Mouse (Mus musculus): ENCODE measurements at regions not wholly inside any gene's neighbourhood (a gene's known extent, or its start where the extent isn't known, plus 50 kb on each side); places are given as distances from the start of the nearest gene placed in this dataset.
A peak's percentile ranks its signal among the peaks of the same experiment; 100 is the strongest.

DNA sequence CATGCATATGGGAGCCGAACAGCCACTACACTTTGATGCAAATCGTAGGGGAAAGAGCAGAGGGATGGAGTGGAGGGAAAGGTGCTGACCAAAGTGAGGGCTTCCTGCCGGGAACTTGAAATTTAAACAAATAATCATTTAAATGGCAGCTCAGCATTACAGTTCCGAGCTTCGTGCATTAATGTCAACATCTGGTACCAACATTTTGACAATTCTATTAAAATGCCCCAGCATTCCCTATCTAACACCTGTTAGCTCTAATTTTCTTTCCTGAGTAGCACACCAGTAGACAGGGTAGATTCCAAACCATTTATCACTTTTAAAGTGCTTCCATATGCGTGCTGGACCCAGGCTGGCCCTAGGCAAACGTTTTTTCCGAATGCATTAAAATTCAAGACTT is 178.1 kb downstream of the Emx2 start:
- intact Hi-C loops (cut with DNase I), result no loop called here
- no peak for DNase-seq

DNA sequence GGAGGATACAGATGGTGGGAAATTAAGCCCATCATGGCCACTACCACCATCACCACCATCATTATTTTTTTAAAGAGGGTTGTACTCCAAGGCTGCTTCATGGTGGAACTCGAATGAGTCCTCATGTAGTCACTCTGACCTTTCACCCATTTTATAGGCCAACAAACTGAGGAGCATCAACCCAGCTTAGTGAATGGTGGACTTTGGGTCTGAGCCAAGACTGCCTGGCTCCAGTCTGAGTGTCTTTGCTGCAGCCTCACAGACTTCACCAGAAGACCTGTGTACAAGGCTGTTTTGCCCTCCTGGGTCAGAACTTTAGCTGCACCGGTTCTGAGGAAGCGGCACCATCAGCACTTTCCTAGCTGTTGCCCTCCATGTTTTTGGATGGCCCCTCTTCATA is 184.4 kb downstream of the Emx2 start:
- intact Hi-C loops (cut with DNase I), result no loop called here
- DNase-seq, result no peak

DNA sequence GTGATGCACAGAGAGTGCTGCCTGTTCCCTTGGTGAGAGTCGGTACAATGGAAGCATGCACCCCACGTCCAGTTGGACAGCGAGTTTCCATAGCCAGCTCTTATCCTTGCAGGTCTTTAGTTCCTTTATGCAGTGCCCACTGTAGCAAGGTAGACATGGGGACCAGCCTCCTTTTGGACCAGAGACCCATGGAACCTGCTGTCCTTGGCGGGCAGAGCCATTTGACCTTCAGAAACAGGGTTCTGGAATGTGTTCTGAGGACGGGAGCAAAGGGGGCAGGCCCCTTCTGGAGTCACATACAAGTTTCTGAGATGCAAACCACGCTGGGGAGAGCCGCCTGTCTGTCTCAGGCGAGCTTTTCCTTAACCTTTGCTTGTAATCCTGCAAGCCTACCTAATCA is 188.1 kb downstream of the Emx2 start:
- intact Hi-C loops (cut with DNase I), result no loop called here
- no peak for DNase-seq

DNA sequence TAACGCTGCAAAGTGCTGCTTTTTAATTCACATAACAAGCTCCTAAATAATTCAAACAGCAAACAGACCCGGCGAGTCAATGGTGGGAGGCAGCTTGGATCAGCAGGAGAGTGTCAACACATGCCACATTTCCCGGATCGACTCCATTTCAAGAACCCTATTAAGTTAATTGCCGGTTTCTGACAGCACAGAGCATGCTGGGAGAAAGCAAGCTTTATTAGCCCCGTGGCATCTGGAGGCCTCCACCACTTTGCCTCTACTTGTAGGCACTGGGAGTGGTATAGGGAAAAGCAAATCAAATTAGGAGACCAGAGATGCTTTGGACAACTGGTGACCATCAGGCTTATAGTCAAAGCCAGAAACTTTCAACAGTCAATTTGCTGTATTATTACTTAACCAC is 188.5 kb downstream of the Emx2 start:
- no peak for DNase-seq
- intact Hi-C loops (cut with DNase I), result no loop called here

DNA sequence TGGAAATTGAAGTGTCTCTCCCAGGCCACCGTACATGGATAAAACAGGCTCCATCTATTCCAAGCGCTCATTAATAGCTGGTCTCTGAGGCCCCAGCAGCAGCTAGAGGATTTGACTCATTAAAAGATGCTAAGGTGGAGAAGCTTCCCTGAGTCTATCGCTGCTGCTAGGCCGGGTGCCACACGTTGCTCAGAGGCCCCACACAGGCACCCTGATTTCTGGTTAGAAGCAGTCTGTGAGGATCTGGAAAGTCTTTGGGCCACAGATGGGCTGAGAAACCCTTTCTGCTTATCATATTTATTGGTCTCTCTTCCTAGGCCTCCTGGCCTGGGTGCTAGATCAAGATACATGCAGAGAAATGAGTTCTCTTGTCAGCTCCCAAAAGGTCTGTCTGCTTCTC is 191.2 kb downstream of the Emx2 start:
- intact Hi-C loops (cut with DNase I), result no loop called here
- DNase-seq, result no peak

DNA sequence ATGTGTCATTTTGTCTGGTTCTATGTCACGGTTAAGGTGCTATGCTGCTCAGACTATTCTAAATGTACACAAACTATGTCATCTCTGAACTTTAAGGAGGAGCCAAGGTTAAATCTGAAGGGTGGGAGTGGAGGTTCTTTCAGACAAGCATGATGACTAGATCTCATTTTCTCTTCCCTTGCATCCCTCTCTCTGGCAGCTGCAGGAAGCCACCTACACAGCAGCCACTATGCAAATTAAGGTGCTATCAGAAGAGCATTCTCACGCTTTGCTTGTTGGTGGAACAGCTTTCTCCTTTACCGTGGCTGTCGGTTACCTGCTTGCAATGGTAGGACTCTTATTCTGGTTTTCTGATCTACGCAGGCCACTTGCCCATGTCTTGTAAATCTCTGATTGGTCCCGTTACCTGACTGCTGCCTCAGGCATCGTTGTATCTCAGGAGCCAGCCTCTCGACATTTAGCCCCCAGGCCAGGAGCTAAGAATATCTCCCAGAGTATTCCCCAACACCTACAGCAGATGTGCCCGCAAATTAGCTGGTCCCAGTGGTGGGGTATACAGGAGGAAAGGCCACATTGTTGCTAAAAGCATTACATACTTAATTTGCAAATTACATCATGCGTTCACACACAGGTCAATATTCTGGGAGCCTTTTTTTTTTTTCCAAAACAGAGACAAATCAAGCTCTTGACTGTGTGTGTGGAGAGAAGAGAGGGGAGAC is 192.6 kb downstream of the Emx2 start:
- DNase-seq, result no peak
- intact Hi-C loops (cut with DNase I), result no loop called here

DNA sequence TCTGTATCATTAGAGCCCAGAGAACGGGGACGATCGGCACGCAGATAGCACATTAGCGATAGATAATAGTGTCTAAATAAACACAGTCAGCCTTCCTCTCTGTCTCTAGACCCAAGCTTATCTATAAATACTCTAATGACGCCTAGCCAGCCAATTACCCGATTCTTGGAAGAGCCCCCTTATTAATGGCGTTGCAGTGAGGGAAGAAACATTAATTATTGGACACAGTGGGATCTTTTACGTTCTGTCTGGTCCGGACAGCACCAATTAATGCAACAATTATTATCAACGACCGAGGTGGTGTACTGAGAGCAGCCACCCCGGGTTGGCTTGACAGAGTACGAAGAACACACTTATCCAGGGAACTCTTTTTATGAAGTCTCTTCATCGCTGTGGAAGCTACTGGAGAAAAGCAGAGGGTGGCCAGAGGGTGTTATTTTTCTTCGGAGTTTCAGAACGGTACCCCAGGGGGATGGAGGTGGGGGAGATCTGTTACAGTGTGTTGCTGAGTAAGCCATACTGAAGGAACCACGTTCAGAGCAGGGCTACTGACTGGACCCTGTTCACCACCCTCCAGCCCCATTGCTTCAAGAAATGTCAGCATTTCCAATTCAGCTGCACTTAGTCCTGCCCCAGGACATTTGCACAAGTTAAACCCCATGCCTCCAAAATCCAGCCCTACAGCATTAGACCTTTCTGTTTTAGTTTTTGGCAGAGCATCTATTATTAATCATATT is 195.6 kb downstream of the Emx2 start:
- no peak for DNase-seq
- intact Hi-C loops (cut with DNase I), result no loop called here

DNA sequence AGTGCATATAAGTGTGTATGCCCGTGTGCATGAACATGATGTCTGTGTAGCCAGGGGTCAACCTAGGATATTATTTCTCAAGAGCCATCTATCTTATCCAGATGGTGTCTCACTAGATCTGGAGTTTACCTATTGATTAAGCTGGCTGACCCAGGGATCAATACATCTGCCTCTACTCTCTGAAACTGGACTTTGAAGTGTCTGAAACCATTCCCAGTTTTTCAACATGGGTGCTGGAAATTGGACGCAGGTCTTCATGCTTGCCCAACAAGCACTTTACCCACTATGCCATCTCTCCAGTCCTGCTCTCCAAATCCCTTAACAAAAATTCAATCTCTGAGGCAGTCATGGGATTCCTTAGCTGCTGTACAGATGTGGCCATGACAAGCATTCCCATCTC is 197.1 kb downstream of the Emx2 start:
- intact Hi-C loops (cut with DNase I), result no loop called here

DNA sequence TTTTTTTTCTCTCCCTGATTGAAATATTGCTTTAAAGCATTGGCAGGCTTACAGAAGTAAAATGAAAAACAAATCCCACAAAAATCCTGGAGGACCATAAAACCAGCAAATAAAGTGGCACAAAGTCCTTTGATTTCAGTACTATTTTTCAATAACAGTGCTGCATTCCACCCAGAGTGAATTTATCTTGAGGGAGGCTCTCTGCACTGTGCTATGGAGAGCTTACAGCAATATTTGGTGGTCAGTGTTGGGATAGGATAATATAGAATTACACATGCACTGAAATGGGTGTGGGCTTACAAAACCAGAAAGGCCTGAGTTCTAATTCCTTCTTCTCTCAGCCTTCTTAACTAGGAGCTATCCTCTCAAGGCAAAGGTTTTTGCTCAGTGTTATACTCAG is 211.6 kb downstream of the Emx2 start:
- no peak for DNase-seq
- intact Hi-C loops (cut with DNase I), result no loop called here

More for the DNA sequence above, 197.1 kb downstream of the Emx2 start:
- no peak for DNase-seq

DNA sequence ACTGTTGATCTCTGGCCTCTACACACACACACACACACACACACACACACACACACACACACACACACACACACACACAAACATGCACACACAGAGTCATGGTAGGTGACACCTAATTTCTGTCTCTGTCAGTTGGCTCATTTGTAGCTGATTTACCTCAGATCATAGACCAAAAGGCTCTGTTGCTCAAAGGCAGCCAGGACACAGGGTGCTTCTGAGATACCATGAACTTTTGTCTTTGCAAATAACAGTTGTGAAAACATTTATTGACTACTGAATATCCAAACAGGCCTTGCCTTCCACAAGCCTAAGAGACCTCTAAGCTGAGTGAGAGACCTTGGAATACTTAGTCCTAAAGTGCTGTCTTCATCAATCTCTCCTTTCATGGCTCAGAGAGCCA is 215.4 kb downstream of the Emx2 start:
- DNase-seq, result no peak
- intact Hi-C loops (cut with DNase I), result no loop called here

DNA sequence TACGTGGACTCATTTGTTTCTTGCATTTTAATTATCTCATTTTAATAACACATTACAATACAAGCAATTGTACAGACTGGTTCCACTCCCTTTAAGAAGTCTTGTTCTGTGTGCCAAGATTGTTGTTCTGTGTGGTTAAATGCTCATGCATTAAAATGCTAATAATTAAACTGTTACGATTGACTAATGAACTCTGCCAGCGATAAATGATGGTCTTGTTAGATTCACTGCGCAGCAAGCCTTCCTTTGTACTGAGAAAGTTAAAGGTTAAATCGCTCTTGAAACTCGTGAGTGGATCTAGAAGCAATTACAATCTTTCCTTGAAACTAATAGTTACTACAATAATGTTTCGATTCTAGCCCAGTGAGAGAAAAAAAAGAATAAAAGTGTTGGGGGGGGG is 221.0 kb downstream of the Emx2 start:
- intact Hi-C loops (cut with DNase I), result no loop called here
- no peak for DNase-seq

DNA sequence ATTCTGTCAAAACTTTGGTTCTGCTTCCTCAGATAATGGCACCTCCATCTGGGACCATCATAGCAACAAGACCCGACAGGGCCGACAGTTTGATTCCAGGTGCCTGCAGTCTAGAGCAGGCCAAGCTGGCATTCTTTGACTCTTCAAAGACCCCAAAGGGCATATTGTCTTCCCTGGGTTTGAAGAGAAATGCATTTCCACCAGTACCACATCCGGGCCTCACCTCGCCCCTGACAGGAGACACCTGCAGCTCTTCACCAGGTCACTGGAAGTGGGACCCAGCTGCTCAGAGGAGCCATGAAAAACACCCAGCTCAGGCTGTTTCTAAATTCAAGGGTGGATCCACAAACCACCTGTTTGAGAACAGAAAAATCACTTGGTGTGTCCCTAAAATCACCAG is 222.2 kb downstream of the Emx2 start:
- no peak for DNase-seq
- intact Hi-C loops (cut with DNase I), result no loop called here

DNA sequence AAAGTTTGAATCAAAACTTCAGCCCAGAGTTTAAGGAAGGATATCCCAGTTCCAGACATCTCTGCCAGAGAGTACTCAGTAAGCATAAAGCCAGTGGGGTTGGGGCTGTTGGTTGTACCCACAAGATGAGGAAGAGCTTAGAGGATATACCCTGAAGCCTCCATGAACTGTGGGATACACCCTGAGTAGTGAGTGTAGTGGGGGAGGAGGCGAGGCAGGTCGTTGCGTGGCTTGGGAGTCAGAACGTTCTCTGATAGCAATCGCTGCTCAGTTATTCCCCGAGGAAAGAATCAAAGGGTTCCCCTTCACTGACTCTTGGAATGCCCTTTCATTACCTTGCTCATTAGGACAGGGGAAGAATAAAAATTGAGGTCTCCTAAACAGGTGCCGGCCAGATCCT is 226.1 kb downstream of the Emx2 start:
- DNase-seq, result no peak
- intact Hi-C loops (cut with DNase I), result no loop called here

DNA sequence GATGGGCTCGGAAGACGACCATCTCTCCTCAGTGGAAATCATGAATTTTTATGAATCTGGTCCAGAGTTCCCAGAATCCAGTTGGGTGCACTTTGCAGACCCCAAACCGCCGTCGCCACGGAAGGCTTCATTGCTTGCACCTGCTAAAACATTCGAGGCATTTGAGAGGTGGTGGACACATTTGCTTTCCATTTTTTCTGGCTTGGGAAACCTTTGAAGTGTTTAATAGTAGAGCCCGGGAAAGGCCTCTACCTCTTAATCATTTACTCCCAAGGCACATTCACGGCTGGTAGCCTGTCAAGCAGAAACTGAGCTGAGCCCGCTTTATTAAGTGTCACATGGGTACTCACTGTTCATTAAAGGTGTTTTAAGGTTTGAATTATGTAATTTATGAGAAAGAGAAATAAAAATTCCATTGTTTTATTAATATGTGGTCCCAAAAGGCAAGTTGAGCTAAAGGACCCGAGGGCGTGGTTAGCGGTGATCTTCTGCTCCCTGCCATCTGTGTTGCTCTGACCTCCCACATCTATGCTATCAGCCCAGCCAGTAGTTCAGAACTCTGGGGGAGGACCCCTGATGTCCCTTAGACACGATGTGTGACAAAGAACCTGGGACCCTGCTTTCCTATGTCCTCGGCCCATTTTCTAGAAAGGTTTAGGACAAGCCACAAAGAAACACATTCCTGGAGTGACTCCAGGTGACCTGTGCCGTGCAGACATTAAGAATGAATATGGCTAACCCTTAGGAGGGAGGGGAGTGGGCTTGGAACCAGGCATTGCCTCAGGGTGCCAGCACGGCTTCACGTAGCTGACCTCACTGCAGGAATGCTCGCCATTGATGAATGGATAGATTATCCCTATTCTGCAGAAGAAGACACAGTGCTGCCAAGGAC is 227.9 kb downstream of the Emx2 start:
- no peak for DNase-seq
- intact Hi-C loops (cut with DNase I), result no loop called here

DNA sequence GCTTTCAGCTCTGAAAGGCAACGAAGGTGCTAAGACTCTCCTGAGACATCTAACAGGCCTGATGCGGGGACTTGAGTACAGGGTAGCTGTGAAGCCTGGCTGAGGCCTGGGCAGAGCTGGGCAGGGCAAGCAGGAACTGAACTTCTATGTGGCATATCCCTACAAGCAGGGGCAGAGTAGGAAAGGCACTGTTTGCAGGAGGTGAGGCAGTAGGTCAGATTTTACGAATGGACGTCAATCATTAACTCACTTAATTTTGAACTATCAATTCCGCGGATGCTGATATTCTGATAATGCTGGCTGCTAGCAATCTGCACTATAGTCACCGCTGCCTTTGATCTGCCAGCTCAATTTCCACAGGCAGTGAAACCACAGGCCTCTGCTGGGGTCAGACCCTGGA is 229.0 kb downstream of the Emx2 start:
- no peak for DNase-seq
- intact Hi-C loops (cut with DNase I), result no loop called here

DNA sequence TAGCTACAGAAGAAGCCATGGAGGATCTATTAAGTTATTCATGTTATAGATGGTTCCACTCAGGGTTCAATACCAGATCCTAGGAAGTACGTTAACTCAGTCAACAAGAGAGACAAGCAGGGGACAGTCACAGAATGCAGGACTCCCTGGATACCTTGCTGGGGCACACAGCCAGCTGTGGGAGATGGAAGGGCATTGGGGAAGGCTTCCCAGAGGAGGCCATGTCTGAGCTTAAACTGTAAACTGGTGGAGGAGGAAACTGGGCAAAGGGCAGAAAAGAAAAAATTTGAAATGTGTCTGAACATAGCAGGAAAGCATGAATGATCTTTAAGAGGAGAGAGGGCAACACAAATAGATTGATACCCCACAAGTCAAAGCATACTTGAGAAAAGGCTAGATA is 229.5 kb downstream of the Emx2 start:
- DNase-seq, result no peak
- intact Hi-C loops (cut with DNase I), result no loop called here

DNA sequence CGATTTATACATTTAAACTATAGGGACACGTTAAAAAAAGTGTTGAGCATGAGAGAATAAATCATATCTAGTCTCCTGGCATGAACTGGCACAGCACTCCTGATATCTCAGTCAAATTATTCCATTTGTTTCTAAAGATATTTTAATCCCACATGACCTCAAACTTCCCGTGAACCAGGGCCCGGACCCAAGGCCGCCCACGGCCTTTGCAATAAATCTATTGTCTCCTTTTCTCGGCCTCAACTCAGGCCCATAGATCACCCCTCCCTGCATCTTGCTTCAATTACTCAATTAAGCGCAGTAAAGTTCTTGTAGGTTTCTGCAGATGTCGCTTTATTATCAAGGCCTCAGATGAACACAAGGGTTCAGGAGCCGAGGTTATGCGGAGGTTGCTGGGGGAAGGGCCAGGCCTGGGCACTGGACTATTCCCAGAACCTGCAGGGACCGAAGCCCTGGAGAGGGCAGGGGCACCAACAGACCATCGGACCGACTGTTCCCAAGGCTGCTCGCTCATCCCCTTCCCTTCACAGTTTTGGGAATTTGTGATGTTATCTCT is 233.4 kb downstream of the Emx2 start:
- intact Hi-C loops (cut with DNase I), result no loop called here
- no peak for DNase-seq

DNA sequence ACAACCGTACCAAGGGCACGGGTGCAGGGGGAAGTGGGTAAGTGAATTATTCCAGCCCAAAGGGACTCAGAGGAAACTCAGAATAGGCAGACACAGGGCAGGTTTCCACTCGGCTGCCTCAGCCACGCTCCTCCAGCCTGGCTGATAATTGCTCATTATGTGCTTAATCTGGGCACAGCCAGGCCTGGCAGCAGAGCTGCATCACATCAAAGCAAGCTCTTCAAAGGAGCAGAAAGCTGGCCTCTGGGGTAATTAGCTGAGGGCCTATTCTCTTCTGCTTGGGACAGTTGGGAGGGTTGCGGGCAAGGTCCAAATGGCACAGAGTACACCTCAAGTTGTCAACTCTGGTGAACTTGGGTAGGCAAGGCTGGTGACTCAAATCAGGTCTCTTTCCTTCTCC is 239.5 kb downstream of the Emx2 start:
- peak; percentile 74 for DNase-seq
- intact Hi-C loops (cut with DNase I), result no loop called here

DNA sequence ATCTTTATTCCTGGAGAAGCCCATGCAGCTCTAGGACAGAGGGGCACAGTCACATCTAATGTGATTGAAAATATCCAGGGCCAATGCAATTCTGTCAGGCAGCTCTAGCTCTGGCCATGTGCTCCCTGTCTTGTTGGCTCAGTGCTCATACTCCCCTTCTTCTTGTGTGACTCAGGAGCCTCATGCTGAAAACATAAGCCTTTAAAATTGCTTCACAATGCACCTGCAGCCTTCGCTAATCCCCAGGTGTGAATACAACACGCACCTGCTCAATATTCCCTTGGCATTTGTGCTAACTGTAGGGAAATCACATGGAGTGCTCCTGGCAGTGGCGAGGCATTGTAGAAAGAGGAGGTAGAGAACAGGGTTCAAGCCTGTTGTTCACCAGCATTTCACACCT is 242.0 kb downstream of the Emx2 start:
- intact Hi-C loops (cut with DNase I), result no loop called here
- no peak for DNase-seq

DNA sequence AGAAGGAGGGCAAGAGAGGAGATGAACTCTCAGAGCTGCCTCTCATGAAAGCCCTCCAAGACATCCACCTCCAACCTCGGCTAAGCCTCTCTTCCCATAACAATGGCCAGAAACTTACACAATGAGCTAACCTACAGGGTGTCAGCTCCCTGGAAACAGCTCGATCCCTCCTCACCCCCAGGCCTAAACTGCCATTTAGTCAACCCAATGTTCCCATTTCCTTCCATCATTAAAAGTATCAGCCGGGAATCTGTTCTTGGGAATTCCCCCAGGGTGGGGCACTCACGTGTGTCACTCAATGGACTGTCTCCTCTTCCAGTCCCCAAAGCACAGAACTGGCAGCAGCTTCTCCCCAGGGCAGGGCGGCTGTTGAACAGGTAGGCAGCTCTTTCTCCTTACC is 236.3 kb downstream of the Rab11fip2 start:
- no peak for DNase-seq
- intact Hi-C loops (cut with DNase I), result no loop called here

DNA sequence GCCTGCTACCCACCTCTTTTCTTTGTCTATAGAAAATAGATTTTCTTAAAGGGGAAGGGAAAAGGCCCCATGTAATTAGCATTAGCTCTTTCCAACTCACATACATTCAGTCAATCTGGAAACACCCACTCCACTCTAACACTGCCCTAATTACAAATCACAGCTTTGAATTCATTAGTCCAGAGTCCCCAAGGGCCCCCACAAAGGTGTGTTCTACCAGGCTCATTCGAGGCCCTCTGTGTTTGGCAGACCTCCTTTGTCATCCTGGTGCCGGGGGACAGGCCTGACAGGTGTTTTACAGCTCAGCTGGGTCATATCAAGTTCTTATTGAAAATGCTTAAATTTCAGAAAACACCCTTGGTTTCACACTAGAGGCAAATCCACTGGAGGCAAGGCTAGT is 234.3 kb downstream of the Rab11fip2 start:
- intact Hi-C loops (cut with DNase I), result no loop called here
- no peak for DNase-seq
